Mouse (Mus musculus) urinary bladder, postnatal 25 days (tissue): ENCODE data around the gene Brd7.
A peak's percentile ranks its signal among the peaks of the same experiment; 100 is the strongest.

Experiments
- DNase-seq: peaks from one replicate; pipeline ENCODE4 v3.0.0; 2022; ENCODE audit warnings: low spot score

The Brd7 gene

DNA sequence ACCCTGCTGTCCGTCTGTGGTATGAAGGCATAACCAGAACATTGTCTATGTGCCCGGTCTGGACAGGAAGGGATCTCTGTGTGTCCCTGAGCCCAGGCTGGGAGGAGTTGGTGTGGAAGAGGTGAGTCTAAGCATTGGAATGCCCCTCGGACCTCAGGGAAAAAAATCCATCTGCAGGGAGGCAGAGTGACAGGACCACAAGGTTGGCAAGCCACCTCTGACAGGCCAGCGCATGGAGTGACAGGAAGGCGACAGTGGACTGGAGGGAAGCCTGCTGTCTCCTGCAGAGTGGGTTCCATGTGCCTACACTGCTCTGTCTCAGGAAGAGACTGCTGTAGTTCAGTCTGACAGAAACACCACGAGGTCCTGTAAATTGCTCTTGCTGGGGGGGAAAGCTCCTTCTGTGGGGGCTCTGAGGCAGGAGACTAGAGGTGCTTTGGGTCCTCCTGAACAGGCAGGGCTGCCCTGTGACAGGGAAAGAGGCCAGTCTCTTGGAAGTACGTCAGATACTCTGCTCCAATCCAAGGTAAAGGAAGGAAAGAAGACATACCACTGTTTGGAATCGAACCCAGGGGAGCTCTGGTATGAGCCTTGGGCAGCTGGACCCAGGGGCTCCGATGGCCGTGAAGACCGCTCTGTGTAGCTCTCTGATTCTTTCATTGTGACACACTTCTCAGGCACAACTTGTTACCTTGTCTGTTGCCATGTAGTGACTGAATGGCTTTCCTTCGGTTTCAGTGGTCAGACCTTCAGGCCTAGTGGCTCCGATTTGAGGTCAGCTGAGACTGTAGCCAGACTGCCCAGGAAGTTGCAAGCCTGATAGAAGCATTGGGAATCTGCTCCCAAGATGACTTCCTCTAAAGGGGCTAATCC, 78.5 kb downstream of the Brd7 start:
- no peak for DNase-seq

DNA sequence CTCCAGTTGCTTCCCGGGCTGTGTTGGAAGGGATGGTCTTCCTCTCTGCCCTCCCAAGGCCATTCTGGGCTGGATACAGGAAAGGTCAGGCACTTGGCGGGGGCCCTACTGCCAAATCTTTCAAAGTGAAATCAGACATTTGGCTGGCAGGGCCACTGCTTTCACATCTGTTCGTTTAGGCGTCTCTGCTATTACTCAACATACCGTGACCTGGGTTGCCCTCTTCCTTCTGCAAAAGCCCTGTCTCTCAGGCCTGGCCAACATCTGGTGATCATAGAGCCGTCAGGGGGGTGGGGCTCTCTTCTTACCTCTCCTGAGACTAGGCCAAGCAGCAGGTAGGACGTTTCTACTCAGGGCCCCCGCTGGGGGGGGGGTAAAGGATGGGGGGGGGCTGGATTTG, 79.3 kb downstream of the Brd7 start:
- DNase-seq: peak; percentile 53
